9 mouse cellular contexts compared by ENCODE assay signal in genomic region chr7:131411941-131412270, GRCm38 (mm10). TPM values are rescaled to one million over a fixed set of nuclear protein-coding genes. Genes with fewer than 3 reads are reported as not detected.
DNase-seq lines count a peak whose midpoint lies in the region; ATAC-seq and TF ChIP-seq lines count a peak whose summit lies in the region.
"Had no signal": no experiment of that assay in that cellular context is flagged by ENCODE, and none has a peak within 500 bp of the region (broad histone marks: within the 10 kb centered on the region; RNA-seq: fewer than 3 reads in every experiment).

No protein-coding gene starts in this region.

- no peak overlapping the region for H3ac ChIP-seq in myocyte (ENCODE audit: control insufficient read depth, insufficient read length)

- H3K9ac ChIP-seq in forebrain, postnatal 0 days: no peak overlapping the region
- no peak overlapping the region for H3K9ac ChIP-seq in forebrain, embryonic 13.5 days
- H3K9ac ChIP-seq in liver, adult 2 months (ENCODE audit: low read depth, low read length): no peak overlapping the region
- no peak overlapping the region for H3K9ac ChIP-seq in hindbrain, embryonic 15.5 days

- 0 out of 2 replicates have a peak overlapping the region, but pooled peaks have one; percentile 73 for H3K4me3 ChIP-seq in forebrain, postnatal 0 days (ENCODE audit: low read depth, low read length)
- H3K4me3 ChIP-seq in forebrain, embryonic 13.5 days: no peak overlapping the region
- H3K4me3 ChIP-seq in liver, adult 2 months (ENCODE audit: insufficient read depth, low read depth, low read length): no peak overlapping the region
- peak overlapping the region; percentile 99 for H3K4me3 ChIP-seq in hindbrain, embryonic 15.5 days
- peak overlapping the region; percentile 94 for H3K4me3 ChIP-seq in myocyte

- no peaks in the 10 kb centered on the region for H3K9me3 ChIP-seq in forebrain, postnatal 0 days (ENCODE audit: low read length)
- no peaks in the 10 kb centered on the region for H3K9me3 ChIP-seq in forebrain, embryonic 13.5 days (replicated peaks)
- no peaks in the 10 kb centered on the region for H3K9me3 ChIP-seq in hindbrain, embryonic 15.5 days

- H3K27ac ChIP-seq in forebrain, postnatal 0 days (ENCODE audit: low read depth, low read length): no peak overlapping the region
- H3K27ac ChIP-seq in forebrain, embryonic 13.5 days: no peak overlapping the region
- no peak overlapping the region for H3K27ac ChIP-seq in liver, adult 2 months (replicated peaks; ENCODE audit: insufficient read depth, low read depth, low read length)
- H3K27ac ChIP-seq in hindbrain, embryonic 15.5 days (replicated peaks): no peak overlapping the region

- no peak for TF ChIP-seq POLR2A in liver, adult 2 months (IDR thresholded peaks at IDR 0.05; ENCODE audit: extremely low read depth, insufficient read depth, low read length)
- TF ChIP-seq POLR2A in myocyte (IDR thresholded peaks at IDR 0.05; ENCODE audit: insufficient read length, low read depth): no peak

- H3K4me1 ChIP-seq in forebrain, postnatal 0 days (ENCODE audit: insufficient read depth): peaks cover 16% of the 10 kb centered on the region
- peaks cover 27% of the 10 kb centered on the region for H3K4me1 ChIP-seq in forebrain, embryonic 13.5 days
- H3K4me1 ChIP-seq in liver, adult 2 months (ENCODE audit: control insufficient read depth, insufficient read depth, low read length): peaks cover 12% of the 10 kb centered on the region
- H3K4me1 ChIP-seq in hindbrain, embryonic 15.5 days (replicated peaks): peaks cover 36% of the 10 kb centered on the region

- no peak for TF ChIP-seq CTCF in forebrain, postnatal 0 days (IDR thresholded peaks at IDR 0.05; ENCODE audit: low read depth)
- TF ChIP-seq CTCF in liver, adult 2 months (IDR thresholded peaks at IDR 0.05; ENCODE audit: low read depth, low read length): no peak

- peaks cover 18% of the 10 kb centered on the region for H3K79me2 ChIP-seq in liver, adult 2 months (ENCODE audit: control insufficient read depth, insufficient read depth, low read length)
- peaks cover 33% of the 10 kb centered on the region for H3K79me2 ChIP-seq in myocyte (ENCODE audit: control insufficient read depth, insufficient read depth)

- H3K36me3 ChIP-seq in forebrain, postnatal 0 days (ENCODE audit: insufficient read depth): no peaks in the 10 kb centered on the region
- no peaks in the 10 kb centered on the region for H3K36me3 ChIP-seq in forebrain, embryonic 13.5 days (ENCODE audit: poor library complexity, severe bottlenecking)
- H3K36me3 ChIP-seq in liver, adult 2 months (ENCODE audit: control insufficient read depth, insufficient read depth, low read length): no peaks in the 10 kb centered on the region
- H3K36me3 ChIP-seq in hindbrain, embryonic 15.5 days: no peaks in the 10 kb centered on the region
- no peaks in the 10 kb centered on the region for H3K36me3 ChIP-seq in myocyte (ENCODE audit: control insufficient read depth, insufficient read depth)

- DNase-seq in forebrain, postnatal 0 days: no peak
- peak; percentile 44 for DNase-seq in liver, adult 2 months (ENCODE audit: extremely low read depth, low read depth, low spot score)
- no peak for DNase-seq in liver
- DNase-seq in layer of hippocampus, postnatal 14 days (ENCODE audit: low spot score in 2 of 2): no peak
- DNase-seq in Muller cell, postnatal 12 days (ENCODE audit: inconsistent ontology term): no peak
- DNase-seq: B cell, adult 2 months had no signal

- peak overlapping the region; percentile 60; the same call in 1 of the 2 replicates for H3K4me2 ChIP-seq in forebrain, postnatal 0 days (ENCODE audit: low read depth)
- H3K4me2 ChIP-seq in forebrain, embryonic 13.5 days: no peak overlapping the region
- peak overlapping the region; percentile 77 for H3K4me2 ChIP-seq in hindbrain, embryonic 15.5 days
- peak overlapping the region; percentile 70 for H3K4me2 ChIP-seq in myocyte (ENCODE audit: low read depth)

- 58% methylated on average over 2 of the region's 2 CpGs for WGBS in forebrain, postnatal 0 days
- WGBS in forebrain, embryonic 13.5 days: 78% methylated on average over 2 of the region's 2 CpGs
- WGBS in liver, adult 2 months: 35% methylated on average over 2 of the region's 2 CpGs
- 72% methylated on average over 2 of the region's 2 CpGs for WGBS in hindbrain, embryonic 15.5 days

- no peaks in the 10 kb centered on the region for H3K27me3 ChIP-seq in forebrain, postnatal 0 days (ENCODE audit: insufficient read depth, low read length)
- no peaks in the 10 kb centered on the region for H3K27me3 ChIP-seq in forebrain, embryonic 13.5 days
- H3K27me3 ChIP-seq in liver, adult 2 months (ENCODE audit: control insufficient read depth, insufficient read depth, low read length): no peaks in the 10 kb centered on the region
- H3K27me3 ChIP-seq in hindbrain, embryonic 15.5 days: no peaks in the 10 kb centered on the region
- no peaks in the 10 kb centered on the region for H3K27me3 ChIP-seq in myocyte (ENCODE audit: control insufficient read depth, insufficient read depth, insufficient read length)

- ATAC-seq in forebrain, postnatal 0 days: no peak
- no peak for ATAC-seq in forebrain, embryonic 13.5 days
- no peak for ATAC-seq in hindbrain, embryonic 15.5 days (ENCODE audit: low FRiP score, low read depth)

TF ChIP-seq in myocyte, 11 proteins besides CTCF, POLR2A, EP300 and RAD21:
- TF ChIP-seq TCF3 (IDR thresholded peaks at IDR 0.05; ENCODE audit: insufficient read length, low read depth) (no peak), CEBPB (IDR thresholded peaks at IDR 0.05; ENCODE audit: insufficient read depth, poor library complexity, severe bottlenecking) (no peak), TCF12 (IDR thresholded peaks at IDR 0.05; ENCODE audit: insufficient read depth, poor library complexity, severe bottlenecking) (no peak), POLR2AphosphoS2 (IDR thresholded peaks at IDR 0.05; ENCODE audit: insufficient read length, low read depth) (no peak), E2F4 (IDR thresholded peaks at IDR 0.05; ENCODE audit: insufficient read depth) (no peak), MYOD1 (IDR thresholded peaks at IDR 0.05; ENCODE audit: control insufficient read depth in 1 of 3, insufficient read length in 2 of 3, low read depth in 2 of 3) (no peak), SRF (IDR thresholded peaks at IDR 0.05; ENCODE audit: control insufficient read depth, insufficient read length, low read depth) (no peak), REST (IDR thresholded peaks at IDR 0.05; ENCODE audit: insufficient read depth, insufficient read length) (no peak), MYOG (IDR thresholded peaks at IDR 0.05; ENCODE audit: control insufficient read depth in 1 of 3, insufficient read depth in 1 of 3, insufficient read length in 2 of 3, low read depth in 2 of 3) (no peak), USF1 (IDR thresholded peaks at IDR 0.05; ENCODE audit: low read depth) (no peak), MAX (IDR thresholded peaks at IDR 0.05; ENCODE audit: low read depth) (no peak)

RNA-seq across cellular contexts. Expression of gene Acadsb, which starts 1.5 kb away (rescaled TPM):
- 56.7 and 80.3 TPM in 2 replicates for total RNA-seq in forebrain, postnatal 0 days (2014; rRNA removed)
- polyA plus RNA-seq in forebrain, postnatal 0 days (2015; fragmentation: Nextera tagmentation; extraction: Ambion mirVana): 51.6 and 73.3 TPM in 2 replicates
- 86.1 and 89.4 TPM in 2 replicates for polyA plus RNA-seq in forebrain, embryonic 13.5 days (2015; fragmentation: Nextera tagmentation; extraction: Ambion mirVana)
- total RNA-seq in liver, adult 2 months (2014; rRNA removed): 95.8 and 105 TPM in 2 replicates
- polyA plus RNA-seq in liver, adult 2 months (2012; rRNA removed): 20.3 and 24.4 TPM in 2 replicates
- polyA plus RNA-seq in hindbrain, embryonic 15.5 days (2015; fragmentation: Nextera tagmentation; extraction: Ambion mirVana): 90.0 and 100 TPM in 2 replicates
- 14.7 TPM for polyA plus RNA-seq in myocyte (2012; fragmentation: generic; extraction: Trizol)
- 10 to 100 TPM; 68.2 to 70.0 TPM for total RNA-seq in layer of hippocampus, postnatal 14 days (2021)

RNA-seq across cellular contexts. Expression of gene Ikzf5, which starts 1.6 kb away (rescaled TPM):
- 18.8 and 20.8 TPM in 2 replicates for total RNA-seq in forebrain, postnatal 0 days (2014; rRNA removed)
- polyA plus RNA-seq in forebrain, postnatal 0 days (2015; fragmentation: Nextera tagmentation; extraction: Ambion mirVana): 10.0 and 10.5 TPM in 2 replicates
- 17.0 and 17.1 TPM in 2 replicates for polyA plus RNA-seq in forebrain, embryonic 13.5 days (2015; fragmentation: Nextera tagmentation; extraction: Ambion mirVana)
- 3.8 and 4.9 TPM in 2 replicates for total RNA-seq in liver, adult 2 months (2014; rRNA removed)
- polyA plus RNA-seq in liver, adult 2 months (2012; rRNA removed): 2.0 and 3.4 TPM in 2 replicates
- polyA plus RNA-seq in hindbrain, embryonic 15.5 days (2015; fragmentation: Nextera tagmentation; extraction: Ambion mirVana): 10.4 and 13.4 TPM in 2 replicates
- polyA plus RNA-seq in myocyte (2012; fragmentation: generic; extraction: Trizol): 4.3 TPM
- total RNA-seq in layer of hippocampus, postnatal 14 days (2021): 10 to 100 TPM; 43.8 to 51.4 TPM

RNA-seq across cellular contexts. Expression of gene Pstk, which starts 41.0 kb away (rescaled TPM):
- total RNA-seq in forebrain, postnatal 0 days (2014; rRNA removed): 22.6 and 36.3 TPM in 2 replicates
- polyA plus RNA-seq in forebrain, postnatal 0 days (2015; fragmentation: Nextera tagmentation; extraction: Ambion mirVana): 36.4 and 39.8 TPM in 2 replicates
- 39.6 and 43.1 TPM in 2 replicates for polyA plus RNA-seq in forebrain, embryonic 13.5 days (2015; fragmentation: Nextera tagmentation; extraction: Ambion mirVana)
- total RNA-seq in liver, adult 2 months (2014; rRNA removed): 26.2 and 27.0 TPM in 2 replicates
- polyA plus RNA-seq in liver, adult 2 months (2012; rRNA removed): 26.7 and 30.9 TPM in 2 replicates
- polyA plus RNA-seq in hindbrain, embryonic 15.5 days (2015; fragmentation: Nextera tagmentation; extraction: Ambion mirVana): 49.0 and 51.4 TPM in 2 replicates
- 19.6 TPM for polyA plus RNA-seq in myocyte (2012; fragmentation: generic; extraction: Trizol)
- 10 to 100 TPM; 42.2 to 51.4 TPM for total RNA-seq in layer of hippocampus, postnatal 14 days (2021)

RNA-seq across cellular contexts. Expression of gene 2310057M21Rik, which starts 49.3 kb away (rescaled TPM):
- 7.6 and 21.7 TPM in 2 replicates for total RNA-seq in forebrain, postnatal 0 days (2014; rRNA removed)
- polyA plus RNA-seq in forebrain, postnatal 0 days (2015; fragmentation: Nextera tagmentation; extraction: Ambion mirVana): 16.2 and 22.3 TPM in 2 replicates
- polyA plus RNA-seq in forebrain, embryonic 13.5 days (2015; fragmentation: Nextera tagmentation; extraction: Ambion mirVana): 17.9 and 18.7 TPM in 2 replicates
- 1.7 and 1.9 TPM in 2 replicates for total RNA-seq in liver, adult 2 months (2014; rRNA removed)
- polyA plus RNA-seq in liver, adult 2 months (2012; rRNA removed): 2.0 and 3.7 TPM in 2 replicates
- polyA plus RNA-seq in hindbrain, embryonic 15.5 days (2015; fragmentation: Nextera tagmentation; extraction: Ambion mirVana): 29.3 and 30.2 TPM in 2 replicates
- polyA plus RNA-seq in myocyte (2012; fragmentation: generic; extraction: Trizol): 9.7 TPM
- total RNA-seq in layer of hippocampus, postnatal 14 days (2021): 10 to 100 TPM; 30.5 to 31.0 TPM

Comparison
In these comparisons a context has a peak if more than half of its experiments do, and no peak if none do; other contexts are left out.
1. H3K4me3 ChIP-seq: peak in forebrain, postnatal 0 days (single experiment), hindbrain, embryonic 15.5 days (single experiment) and myocyte (single experiment); none in forebrain, embryonic 13.5 days (single experiment) and liver, adult 2 months (single experiment).